Mouse (Mus musculus) forebrain, embryonic 16.5 days (tissue): Measurements from ENCODE around the gene Tead1. TPM values are rescaled to one million over a fixed set of nuclear protein-coding genes. Genes with fewer than 3 reads are reported as not detected.

ENCODE experiments used
- ATAC-seq: fragments of 200-750 bp; cut with Nextera tagmentation; 2 replicates; pipeline ENCODE4 v1.8.0; 2017; ENCODE audit warnings: mild to moderate bottlenecking, moderate library complexity
- H3K27ac ChIP-seq: fragments of 300-500 bp; sonication (generic); 2 replicates; pipeline ENCODE4 v1.5.1; 2014; ENCODE audit warnings: low read length, control low read depth
- H3K27me3 ChIP-seq: fragments of 300-500 bp; sonication (generic); replicated peaks from 2 replicates; pipeline ENCODE4 v1.6.1; 2014; ENCODE audit warnings: low read length; ENCODE audit not compliant: control insufficient read depth, insufficient read depth
- H3K36me3 ChIP-seq: fragments of 300-500 bp; sonication (generic); 2 replicates; pipeline ENCODE4 v1.6.1; 2014; ENCODE audit not compliant: control insufficient read depth, insufficient read depth
- H3K4me1 ChIP-seq: fragments of 300-500 bp; sonication (generic); replicated peaks from 2 replicates; pipeline ENCODE4 v1.6.1; 2014; ENCODE audit warnings: low read length; ENCODE audit not compliant: control insufficient read depth, insufficient read depth
- H3K4me2 ChIP-seq: fragments of 300-500 bp; sonication (generic); 2 replicates; pipeline ENCODE4 v1.6.1; 2014; ENCODE audit warnings: mild to moderate bottlenecking, low read length, control low read depth
- H3K4me3 ChIP-seq: fragments of 300-500 bp; sonication (generic); replicated peaks from 2 replicates; pipeline ENCODE4 v1.5.1; 2014; ENCODE audit warnings: mild to moderate bottlenecking, low read length, control low read depth
- H3K9ac ChIP-seq: fragments of 300-500 bp; sonication (generic); replicated peaks from 2 replicates; pipeline ENCODE4 v1.6.1; 2014; ENCODE audit warnings: low read depth, low read length, control low read depth
- H3K9me3 ChIP-seq: fragments of 300-500 bp; sonication (generic); 2 replicates; pipeline ENCODE4 v1.6.1; 2016; ENCODE audit warnings: low read length; ENCODE audit not compliant: control insufficient read depth
- WGBS: fragments of 180-500 bp; shearing (Covaris S2); extraction: QIAGEN DNeasy Blood & Tissue Kit; methylation state at CpG from one replicate; pipeline ENCODE4 v1.1.7; 2014; 5-methylcytosine and 5-hydroxymethylcytosine counted together
- polyA plus RNA-seq: library from polyadenylated mRNA; unstranded; fragments of >200 nt; fragmentation: Nextera tagmentation; extraction: Ambion mirVana; gene quantifications from 2 replicates; pipeline ENCODE4 v1.2.1, GENCODE M21; 2015

The Tead1 gene
- polyA plus RNA-seq, 1 experiment from 2014 or later = 17.6 TPM

- peak; percentile 81 for ATAC-seq
- H3K36me3 ChIP-seq = no peaks in the 10 kb centered on the region
- no peaks in the 10 kb centered on the region for H3K9me3 ChIP-seq
- no peaks in the 10 kb centered on the region for H3K27me3 ChIP-seq
- H3K27ac ChIP-seq = peak overlapping the region; percentile 80
- H3K4me3 ChIP-seq = no peak overlapping the region
- H3K4me2 ChIP-seq = peak overlapping the region; percentile 17
- WGBS = 3% methylated on average over 17 of the region's 17 CpGs
- 0 out of 2 replicates have a peak overlapping the region, but pooled peaks have one; percentile 30 for H3K9ac ChIP-seq
- H3K4me1 ChIP-seq = peaks cover 56% of the 10 kb centered on the region
Measured at GRCm38 (mm10) chr7:112826114-112826911, 147.2 kb downstream of the Tead1 start.

GRCm38 (mm10) chr7:112828016-112828695 is 149.0 kb downstream of the Tead1 start:
- Histone ChIP-seq H3K36me3 (no peaks in the 10 kb centered on the region), H3K4me1 (peaks cover 42% of the 10 kb centered on the region), H3K4me2 (no peak overlapping the region), H3K27ac (no peak overlapping the region), H3K9ac (no peak overlapping the region), H3K27me3 (no peaks in the 10 kb centered on the region), H3K9me3 (no peaks in the 10 kb centered on the region), H3K4me3 (no peak overlapping the region)
- WGBS = 46% methylated on average over 10 of the region's 10 CpGs
- ATAC-seq = no peak

GRCm38 (mm10) chr7:112828696-112829022 is 149.5 kb downstream of the Tead1 start:
- H3K36me3 ChIP-seq = no peaks in the 10 kb centered on the region
- no peak overlapping the region for H3K4me2 ChIP-seq
- H3K9me3 ChIP-seq = no peaks in the 10 kb centered on the region
- no peak overlapping the region for H3K27ac ChIP-seq
- no peak for ATAC-seq
- no peak overlapping the region for H3K9ac ChIP-seq
- peaks cover 37% of the 10 kb centered on the region for H3K4me1 ChIP-seq
- no peak overlapping the region for H3K4me3 ChIP-seq
- no peaks in the 10 kb centered on the region for H3K27me3 ChIP-seq

GRCm38 (mm10) chr7:112830946-112831345 is 151.8 kb downstream of the Tead1 start:
- Histone ChIP-seq H3K9ac (no peak overlapping the region), H3K27me3 (no peaks in the 10 kb centered on the region), H3K4me1 (peaks cover 23% of the 10 kb centered on the region), H3K36me3 (no peaks in the 10 kb centered on the region), H3K4me2 (no peak overlapping the region), H3K4me3 (no peak overlapping the region), H3K9me3 (no peaks in the 10 kb centered on the region), H3K27ac (no peak overlapping the region)
- WGBS = 66% methylated on average over 4 of the region's 4 CpGs
- no peak for ATAC-seq

- H3K9ac ChIP-seq = no peak overlapping the region
- no peaks in the 10 kb centered on the region for H3K9me3 ChIP-seq
- H3K27ac ChIP-seq = no peak overlapping the region
- H3K4me3 ChIP-seq = no peak overlapping the region
- WGBS = 79% methylated on average over 4 of the region's 4 CpGs
- H3K36me3 ChIP-seq = no peaks in the 10 kb centered on the region
- no peak for ATAC-seq
- no peaks in the 10 kb centered on the region for H3K27me3 ChIP-seq
- no peak overlapping the region for H3K4me2 ChIP-seq
- H3K4me1 ChIP-seq = peaks cover 23% of the 10 kb centered on the region
Measured at GRCm38 (mm10) chr7:112831446-112831845, 152.3 kb downstream of the Tead1 start.

- Histone ChIP-seq H3K4me2 (no peak overlapping the region), H3K27ac (no peak overlapping the region), H3K9ac (no peak overlapping the region), H3K4me3 (no peak overlapping the region), H3K36me3 (no peaks in the 10 kb centered on the region), H3K9me3 (no peaks in the 10 kb centered on the region), H3K4me1 (peaks cover 10% of the 10 kb centered on the region), H3K27me3 (no peaks in the 10 kb centered on the region)
- no peak for ATAC-seq
- WGBS = 73% methylated on average over 4 of the region's 4 CpGs
Measured at GRCm38 (mm10) chr7:112833132-112833531, 154.0 kb downstream of the Tead1 start.

- 45% methylated on average over 9 of the region's 9 CpGs for WGBS
Measured at GRCm38 (mm10) chr7:112836076-112836475, 157.0 kb downstream of the Tead1 start.

GRCm38 (mm10) chr7:112838131-112838530 is 159.0 kb downstream of the Tead1 start:
- no peak overlapping the region for H3K27ac ChIP-seq
- ATAC-seq = no peak
- no peak overlapping the region for H3K4me3 ChIP-seq
- peaks cover 36% of the 10 kb centered on the region for H3K4me1 ChIP-seq
- 83% methylated on average over 6 of the region's 6 CpGs for WGBS
- no peaks in the 10 kb centered on the region for H3K9me3 ChIP-seq
- H3K27me3 ChIP-seq = no peaks in the 10 kb centered on the region
- no peaks in the 10 kb centered on the region for H3K36me3 ChIP-seq
- H3K4me2 ChIP-seq = no peak overlapping the region
- no peak overlapping the region for H3K9ac ChIP-seq

More at GRCm38 (mm10) chr7:112836076-112836475, 157.0 kb downstream of the Tead1 start:
- H3K9me3 ChIP-seq = no peaks in the 10 kb centered on the region
- 0 out of 2 replicates have a peak, but pooled peaks have one; percentile 19 for ATAC-seq
- H3K4me3 ChIP-seq = no peak overlapping the region
- no peaks in the 10 kb centered on the region for H3K36me3 ChIP-seq
- peaks cover 27% of the 10 kb centered on the region for H3K4me1 ChIP-seq
- H3K27me3 ChIP-seq = no peaks in the 10 kb centered on the region
- H3K4me2 ChIP-seq = no peak overlapping the region
- 0 out of 2 replicates have a peak overlapping the region, but pooled peaks have one; percentile 20 for H3K27ac ChIP-seq
- no peak overlapping the region for H3K9ac ChIP-seq

GRCm38 (mm10) chr7:112840351-112840750 is 161.2 kb downstream of the Tead1 start:
- H3K4me3 ChIP-seq = no peak overlapping the region
- peak; percentile 32 for ATAC-seq
- H3K27ac ChIP-seq = peak overlapping the region; percentile 91
- H3K4me1 ChIP-seq = peaks cover 39% of the 10 kb centered on the region
- H3K9me3 ChIP-seq = no peaks in the 10 kb centered on the region
- no peaks in the 10 kb centered on the region for H3K27me3 ChIP-seq
- 17% methylated on average over 7 of the region's 7 CpGs for WGBS
- H3K9ac ChIP-seq = no peak overlapping the region
- H3K36me3 ChIP-seq = no peaks in the 10 kb centered on the region
- H3K4me2 ChIP-seq = peak overlapping the region; percentile 22; the same call in 1 of the 2 replicates
